Mouse (Mus musculus) embryo, embryonic 10 days (tissue): ENCODE measurements around the gene Sft2d1.

Experiments
- DNase-seq: peaks from one replicate; pipeline ENCODE4 v3.0.0-alpha.2; 2015; ENCODE audit warnings: low spot score

The Sft2d1 gene

DNA sequence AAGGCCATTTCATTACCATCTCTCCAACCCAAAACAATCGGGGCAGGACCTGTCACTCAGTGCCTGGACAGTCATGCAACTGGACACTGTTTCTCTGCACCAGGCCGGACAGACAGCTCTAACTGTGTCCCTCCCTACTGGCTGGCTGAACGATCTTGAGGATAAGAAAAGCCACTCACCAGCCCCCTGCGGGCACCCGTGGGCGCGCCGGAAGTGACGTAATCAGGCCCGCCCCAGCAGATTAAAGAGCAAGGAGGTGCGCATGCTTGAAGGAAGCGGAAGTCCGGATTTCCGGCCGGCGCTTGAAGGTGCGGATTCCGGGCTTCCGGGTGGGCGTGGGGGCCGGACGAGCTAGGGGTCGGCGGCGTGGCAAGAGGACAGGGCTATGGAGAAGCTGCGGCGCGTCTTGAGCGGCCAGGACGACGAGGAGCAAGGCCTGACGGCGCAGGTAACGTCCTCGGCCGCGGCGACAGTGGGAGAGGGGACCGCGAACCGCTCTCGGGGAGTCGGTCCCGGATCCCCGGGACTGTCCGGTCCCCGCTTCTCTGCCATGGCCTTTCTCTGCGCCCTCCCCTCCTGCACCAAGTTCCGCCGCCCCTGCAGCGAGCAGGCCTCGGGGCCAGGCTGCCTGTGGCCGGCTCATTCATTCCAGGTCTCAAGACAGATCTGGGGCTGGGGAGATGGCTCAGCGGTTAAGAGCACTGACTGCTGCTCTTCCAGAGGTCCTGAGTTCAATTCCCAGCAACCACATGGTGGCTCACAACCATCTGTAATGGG lies at the start of gene Sft2d1:
TSS of gene Sft2d1 (plus strand) at position 265 of the 777 bp plus-strand sequence.
- DNase-seq: peak; percentile 95

GRCm38 (mm10) chr17:8264638-8265037 lies 46.3 kb upstream of the Sft2d1 start:
- DNase-seq: peak; percentile 78

DNA sequence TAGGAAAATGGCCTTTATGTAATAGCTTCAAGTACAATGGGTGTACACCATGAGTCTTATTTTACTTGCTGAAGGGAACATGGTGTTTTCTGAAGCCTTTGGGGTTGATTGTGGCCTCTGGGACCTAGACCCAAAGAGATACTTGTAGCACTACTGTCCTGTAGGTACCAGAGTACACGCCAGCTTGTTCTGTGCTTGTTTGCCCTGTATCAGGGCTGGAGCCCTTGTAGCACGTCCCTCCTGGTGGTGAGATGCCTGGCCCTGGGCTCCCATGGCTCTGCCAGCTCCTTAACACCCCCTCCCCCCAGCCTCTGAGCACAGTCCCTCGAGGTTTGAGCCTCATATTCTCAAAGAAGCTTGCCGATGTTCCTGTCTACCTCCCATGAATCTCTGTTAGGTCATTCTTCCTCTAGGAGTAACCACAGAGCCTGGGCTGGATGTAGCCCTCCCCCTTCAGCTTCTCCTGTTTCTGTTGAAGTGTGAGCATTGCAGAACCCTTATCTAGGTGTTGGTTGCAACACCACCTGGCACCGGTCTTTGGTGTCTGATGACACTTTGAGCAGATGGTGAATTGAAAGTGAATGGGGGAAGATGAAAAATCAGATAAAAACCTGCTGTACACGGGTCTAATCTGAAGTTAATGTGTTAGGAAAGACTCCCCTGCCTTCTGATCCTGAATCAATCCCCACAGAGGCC lies 38.7 kb upstream of the Sft2d1 start:
- no peak for DNase-seq

DNA sequence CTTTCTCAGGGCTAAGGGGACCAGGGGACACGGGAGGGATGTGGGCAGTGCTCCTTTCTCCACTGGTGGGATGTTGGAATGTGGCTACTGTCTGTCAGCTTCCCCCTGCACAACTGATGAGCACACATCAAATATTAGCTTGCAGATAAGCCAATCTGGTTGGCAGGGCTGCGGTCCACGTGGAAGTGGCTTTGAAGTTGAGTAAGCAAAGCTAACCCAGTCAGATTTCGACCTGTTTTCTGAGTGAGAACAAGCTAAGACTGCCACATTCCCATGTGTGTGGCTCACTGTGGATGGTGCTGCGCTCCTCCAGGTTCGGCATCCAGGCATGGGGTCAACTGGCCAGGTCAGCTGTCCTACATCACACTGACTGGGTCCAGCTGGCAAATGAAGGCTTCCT lies 38.0 kb upstream of the Sft2d1 start:
- DNase-seq: no peak

DNA sequence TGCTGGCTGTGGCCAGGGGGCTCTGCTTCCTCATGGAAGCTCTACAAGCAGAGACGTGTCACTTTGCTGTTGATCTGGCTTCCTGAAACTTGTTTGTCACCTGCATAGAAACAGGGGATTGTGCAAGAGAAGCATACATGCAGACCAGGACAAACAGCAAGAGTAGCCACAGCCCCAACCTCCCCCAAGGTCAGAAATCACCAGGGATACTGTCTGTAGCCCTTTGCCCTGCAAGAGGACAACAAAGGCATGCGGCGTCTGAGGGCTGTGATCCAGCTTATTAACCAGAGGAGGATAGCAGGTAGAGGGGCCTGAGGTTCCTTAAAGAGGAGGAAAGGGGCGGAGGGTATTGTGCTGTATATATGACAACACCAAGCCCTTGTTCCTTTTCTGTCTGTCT lies 34.8 kb upstream of the Sft2d1 start:
- no peak for DNase-seq

- DNase-seq: no peak
Measured at GRCm38 (mm10) chr17:8276680-8277079, 34.2 kb upstream of the Sft2d1 start.

DNA sequence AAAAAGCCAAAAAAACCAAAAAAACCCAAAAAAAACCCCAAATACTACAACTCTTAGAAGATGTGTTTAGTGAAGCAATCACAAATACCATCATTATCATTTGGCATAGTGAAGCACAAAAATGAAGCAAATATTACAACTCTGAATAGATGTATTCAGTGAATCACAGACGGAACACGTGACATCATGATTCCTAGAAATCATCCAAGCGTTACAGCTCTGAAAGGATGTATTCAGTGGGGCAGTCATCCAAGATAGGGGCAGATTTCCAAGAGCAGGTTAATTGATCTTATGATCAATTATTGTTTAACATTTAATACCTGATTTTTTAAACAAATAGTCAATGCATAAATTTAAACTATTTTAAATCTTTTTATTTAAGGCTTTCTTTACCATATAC lies 33.6 kb upstream of the Sft2d1 start:
- no peak for DNase-seq

GRCm38 (mm10) chr17:8278356-8278755 lies 32.5 kb upstream of the Sft2d1 start:
- DNase-seq: no peak

DNA sequence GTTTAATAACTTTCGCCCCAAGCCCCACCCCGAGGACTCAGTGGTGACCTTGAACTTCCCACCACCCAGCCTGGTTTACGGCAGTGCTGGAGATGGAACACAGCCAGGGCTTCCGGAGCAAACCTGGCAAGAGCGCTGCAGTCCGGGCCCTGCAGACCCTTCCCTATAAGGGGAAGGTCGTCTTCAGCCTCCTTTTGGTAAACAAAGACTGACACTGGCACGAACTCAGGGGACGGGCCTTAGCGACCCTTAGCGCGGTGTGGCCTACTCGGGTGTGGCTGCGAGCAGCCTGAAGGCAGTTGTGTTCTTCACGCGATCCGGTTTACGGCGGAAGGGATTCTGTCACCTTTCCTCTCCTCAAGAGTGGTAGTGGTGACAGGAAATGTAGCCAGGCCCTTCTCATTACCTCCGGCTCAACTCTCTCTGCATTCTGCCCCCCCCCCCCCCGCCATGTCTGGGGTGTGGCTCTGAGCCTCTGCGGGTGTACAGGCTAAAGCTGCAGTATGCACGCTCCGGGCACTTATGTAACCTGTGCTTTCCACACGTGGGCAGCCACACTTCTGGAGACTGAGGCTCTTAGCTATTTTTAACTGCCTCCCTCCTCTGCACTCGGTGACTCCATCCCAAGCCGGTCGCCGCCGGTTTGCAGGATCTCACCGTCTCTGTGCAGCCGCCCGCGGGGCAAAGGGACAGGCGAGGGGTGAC lies 27.9 kb upstream of the Sft2d1 start, which contains the start of gene Mpc1:
TSS of gene Mpc1 (plus strand) at position 84 of the 705 bp plus-strand sequence.
- DNase-seq: peak; percentile 55

GRCm38 (mm10) chr17:8283526-8284253 lies 27.2 kb upstream of the Sft2d1 start:
- peak; percentile 98 for DNase-seq

DNA sequence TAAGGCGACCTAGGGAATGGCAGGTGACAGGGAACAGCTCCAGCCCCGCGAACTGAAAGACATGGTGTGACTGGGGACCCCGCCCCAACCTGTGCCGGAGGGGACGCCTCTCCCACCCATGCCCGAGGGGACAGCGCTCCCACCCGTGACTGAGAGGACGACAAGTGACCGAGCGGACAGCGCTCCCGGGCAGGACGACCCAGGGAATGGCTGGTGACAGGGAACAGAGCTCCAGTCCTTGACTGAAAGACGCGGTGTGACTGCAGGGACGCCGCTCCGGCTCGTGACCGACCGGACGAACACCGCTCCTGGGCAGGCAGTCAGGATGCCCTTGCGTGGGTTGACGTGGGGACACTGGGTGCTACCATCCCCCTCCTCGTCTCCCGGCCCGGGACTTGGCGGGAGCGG lies 26.6 kb upstream of the Sft2d1 start:
- DNase-seq: no peak

- DNase-seq: no peak
Measured at GRCm38 (mm10) chr17:8285056-8285455, 25.8 kb upstream of the Sft2d1 start.

GRCm38 (mm10) chr17:8286987-8287386 lies 23.9 kb upstream of the Sft2d1 start:
- DNase-seq: no peak

DNA sequence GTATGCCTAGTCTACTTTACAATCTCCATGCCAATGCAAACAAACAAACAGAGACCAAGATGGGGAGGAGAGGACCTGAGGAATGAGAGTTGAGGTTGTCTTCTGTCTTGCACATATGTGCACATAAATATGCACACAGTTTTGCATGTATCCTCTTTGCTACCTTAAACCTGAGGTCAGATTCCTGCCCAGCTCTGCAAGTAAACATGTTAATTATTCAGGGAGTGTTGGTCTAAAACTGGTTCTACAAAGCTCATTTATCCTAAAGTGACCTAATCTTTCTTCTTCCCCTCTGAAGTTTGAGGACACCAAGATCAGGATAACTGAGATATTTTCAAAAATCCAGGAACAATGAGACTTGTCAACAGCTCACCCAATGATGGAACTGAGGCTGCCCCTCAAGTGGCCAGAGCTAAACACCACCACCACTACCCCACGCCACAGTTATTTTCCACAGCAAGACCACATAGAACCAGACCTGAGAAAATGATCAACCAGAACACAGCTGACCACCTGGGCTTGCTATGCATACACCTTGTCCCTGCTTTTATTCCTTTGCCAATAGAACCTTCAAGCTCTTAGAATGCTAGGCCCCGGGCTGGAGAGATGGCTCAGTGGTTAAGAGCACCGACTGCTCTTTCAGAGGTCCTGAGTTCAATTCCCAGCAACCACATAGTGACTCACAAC lies 20.8 kb upstream of the Sft2d1 start:
- DNase-seq: no peak

GRCm38 (mm10) chr17:8290736-8291135 lies 20.2 kb upstream of the Sft2d1 start:
- DNase-seq: no peak

- no peak for DNase-seq
Measured at GRCm38 (mm10) chr17:8295825-8296224, 15.1 kb upstream of the Sft2d1 start.

- DNase-seq: no peak
Measured at GRCm38 (mm10) chr17:8296313-8296844, 14.5 kb upstream of the Sft2d1 start.

GRCm38 (mm10) chr17:8297746-8298145 lies 13.2 kb upstream of the Sft2d1 start:
- no peak for DNase-seq

GRCm38 (mm10) chr17:8298281-8298680 lies 12.6 kb upstream of the Sft2d1 start:
- no peak for DNase-seq

DNA sequence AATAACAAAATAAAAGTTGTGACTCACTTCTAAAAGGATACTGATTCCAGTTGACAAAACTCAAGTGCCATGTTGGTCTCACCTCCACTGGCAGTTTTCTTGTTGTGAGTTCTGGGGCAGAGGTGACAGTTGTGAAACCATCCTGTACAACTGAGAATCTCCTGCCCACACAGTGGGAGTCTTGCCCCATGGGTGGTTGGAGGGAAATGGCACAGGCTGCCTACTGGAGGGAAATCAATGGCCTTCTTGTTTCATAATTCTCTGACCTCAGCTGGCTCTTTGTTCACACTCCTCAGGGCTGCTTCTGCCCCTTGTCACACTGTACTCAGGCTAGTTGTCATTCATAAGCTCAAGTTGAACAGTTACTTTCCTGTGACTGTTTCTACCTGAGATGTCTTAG lies 11.4 kb upstream of the Sft2d1 start:
- DNase-seq: no peak

GRCm38 (mm10) chr17:8301515-8301914 lies 9.4 kb upstream of the Sft2d1 start:
- no peak for DNase-seq
